Mouse (Mus musculus): ENCODE measurements around the gene Klf16.

- no peak for TF ChIP-seq CTCF (IDR thresholded peaks at IDR 0.05)
- no peak for TF ChIP-seq EP300 (IDR thresholded peaks at IDR 0.05)
Observed at GRCm38 (mm10) chr10:80589879-80590854, 13.0 kb upstream of the Klf16 start, which contains the start of gene Abhd17a.

Measured in lung, postnatal 0 days (tissue).